Mouse (Mus musculus): ENCODE measurements around the gene Gse1.

The Gse1 gene

DNA sequence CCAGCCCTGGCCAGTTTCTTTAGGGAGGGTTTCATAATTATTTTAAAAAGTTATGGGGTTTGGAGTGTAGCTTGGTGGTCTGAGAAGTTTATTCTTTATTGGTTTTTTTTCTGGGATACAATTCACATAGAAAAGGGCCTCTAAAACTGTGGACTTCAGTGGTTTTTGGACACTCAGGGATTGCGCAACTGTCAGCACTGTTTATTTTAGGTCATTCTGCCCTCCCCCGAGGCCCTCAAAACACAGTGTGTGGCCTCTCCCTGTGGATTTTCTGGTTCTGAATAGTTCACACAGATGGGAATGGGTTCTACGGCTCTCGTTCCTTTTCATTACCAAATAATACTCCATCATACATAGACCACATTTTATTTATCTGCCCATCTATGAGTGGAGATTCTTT lies 15.0 kb downstream of the Gse1 start:
- no peak for DNase-seq (ENCODE audit: low spot score)

- no peak for DNase-seq (ENCODE audit: low spot score)
Measured at GRCm38 (mm10) chr8:120243916-120244451, 15.7 kb downstream of the Gse1 start.

DNA sequence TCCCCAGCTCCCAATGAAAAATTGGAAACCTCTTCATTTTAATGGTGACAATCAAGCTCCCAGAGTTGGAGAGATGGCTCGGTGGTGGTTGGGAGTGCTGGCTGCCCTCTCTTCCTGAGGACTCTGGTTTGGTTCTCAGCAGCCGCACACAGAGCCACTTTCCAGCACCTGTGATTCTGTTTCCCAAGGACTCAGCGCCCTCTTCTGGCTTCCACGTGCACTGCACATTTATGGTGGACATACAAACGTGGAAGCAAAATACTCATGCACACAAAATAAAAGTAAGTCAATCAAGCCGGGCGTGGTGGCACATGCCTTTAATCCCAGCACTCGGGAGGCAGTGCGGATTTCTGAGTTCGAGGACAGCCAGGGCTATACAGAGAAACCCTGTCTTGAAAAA lies 16.3 kb downstream of the Gse1 start:
- DNase-seq (ENCODE audit: low spot score), result no peak

DNA sequence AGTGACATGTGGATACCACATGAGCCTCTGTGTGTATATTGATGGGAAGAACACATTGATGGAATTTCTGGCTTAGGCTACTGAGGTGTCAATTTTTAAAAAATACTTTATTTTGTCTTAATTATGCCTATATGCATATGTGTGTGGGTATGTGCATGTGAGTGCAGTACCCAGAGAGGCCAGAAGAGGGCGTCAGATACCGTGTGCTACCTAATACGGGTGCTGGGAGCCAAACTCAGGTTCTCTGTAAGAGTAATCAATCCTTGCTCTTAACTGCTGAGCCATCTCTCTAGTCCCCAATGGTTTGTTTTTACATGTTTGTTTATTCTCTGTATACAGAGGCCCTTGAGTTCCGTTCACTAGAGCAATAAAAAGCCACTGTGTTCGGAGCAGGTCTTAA lies 19.4 kb downstream of the Gse1 start:
- no peak for DNase-seq (ENCODE audit: low spot score)

DNA sequence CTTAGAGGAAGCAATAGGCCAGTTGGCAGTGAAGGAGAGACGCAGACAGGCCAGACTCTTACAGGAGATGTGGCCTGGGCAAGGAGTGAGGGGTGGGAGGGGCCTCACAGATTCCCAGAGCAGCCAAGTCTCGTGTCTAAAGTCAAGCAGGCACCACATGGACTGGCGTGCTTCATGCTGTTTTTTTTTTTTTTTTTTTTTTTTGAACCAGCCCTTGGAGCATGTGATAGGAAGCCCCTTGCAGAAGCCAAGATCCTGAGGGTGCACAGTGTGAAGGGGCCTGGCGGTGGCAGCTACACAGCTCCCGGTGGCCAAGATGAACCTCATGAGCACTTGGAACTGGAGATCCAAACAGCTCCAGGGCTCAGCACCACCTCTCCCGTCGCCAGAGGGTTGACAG lies 19.8 kb downstream of the Gse1 start:
- DNase-seq (ENCODE audit: low spot score), result no peak

GRCm38 (mm10) chr8:120248451-120248850 lies 20.2 kb downstream of the Gse1 start:
- no peak for DNase-seq (ENCODE audit: low spot score)

- no peak for DNase-seq (ENCODE audit: low spot score)
Measured at GRCm38 (mm10) chr8:120249800-120250336, 21.6 kb downstream of the Gse1 start.

DNA sequence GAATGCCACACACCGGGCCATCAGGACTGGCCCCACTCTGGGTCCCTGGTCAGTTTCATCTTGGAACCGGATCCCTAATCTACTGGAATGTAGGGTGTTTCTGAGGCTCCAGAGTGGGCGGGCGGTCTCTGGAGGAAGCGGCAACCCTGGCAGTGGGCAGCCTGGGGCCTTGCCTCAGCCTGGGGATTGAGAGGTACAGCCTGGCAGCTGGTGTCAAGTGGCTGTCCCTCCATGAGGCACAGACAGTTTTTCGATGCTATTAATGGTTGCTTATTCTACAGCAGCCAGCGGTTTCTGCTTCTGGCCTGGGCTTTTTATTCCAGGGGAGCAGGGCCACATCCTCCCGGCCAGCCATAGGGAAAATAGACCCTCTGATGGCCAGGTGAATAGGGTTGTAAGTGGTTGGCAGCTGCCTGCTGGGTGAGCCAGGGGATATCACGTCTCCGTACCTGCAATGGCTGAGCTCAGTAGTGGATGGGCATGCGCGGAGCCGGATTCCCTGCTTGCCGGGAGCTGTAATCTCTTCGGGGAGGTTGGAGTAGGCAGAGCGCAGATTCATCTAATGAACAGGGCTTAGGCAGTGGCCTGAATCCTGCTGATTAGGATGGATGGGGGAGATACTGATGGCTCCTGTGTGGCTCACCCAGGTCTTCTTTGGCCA lies 22.6 kb downstream of the Gse1 start:
- no peak for DNase-seq (ENCODE audit: low spot score)

DNA sequence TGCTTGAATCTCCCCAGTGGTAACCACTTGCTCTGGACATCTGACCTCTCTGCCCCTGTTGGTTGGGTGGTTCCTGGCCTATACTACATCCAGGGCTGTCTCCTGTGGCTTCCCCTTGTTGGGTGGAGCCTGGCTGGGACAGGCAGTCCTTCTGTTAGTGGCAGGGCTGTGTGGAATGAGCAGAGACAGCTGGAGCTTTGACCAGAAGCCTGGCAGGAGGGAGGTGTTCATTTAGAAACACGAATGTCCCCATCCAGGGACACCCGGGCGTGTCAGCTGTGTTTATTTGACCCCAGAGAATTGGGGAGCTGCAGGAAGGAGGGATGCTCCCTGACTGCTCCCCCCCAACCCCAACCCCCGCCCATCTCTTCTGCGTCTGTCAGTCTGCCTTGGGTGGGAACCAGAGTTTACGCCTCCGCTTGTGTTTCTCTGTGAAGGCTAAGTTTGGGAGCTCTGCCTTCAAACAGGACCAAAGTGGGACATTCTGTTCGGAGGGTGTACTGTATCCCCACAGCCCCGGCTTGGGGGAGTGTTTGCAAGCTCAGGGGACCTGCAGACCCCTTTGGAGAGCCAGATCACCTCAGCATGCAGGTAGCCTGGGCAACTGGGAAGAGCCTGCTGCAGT lies 23.3 kb downstream of the Gse1 start:
- no peak for DNase-seq (ENCODE audit: low spot score)

- DNase-seq (ENCODE audit: low spot score), result no peak
Measured at GRCm38 (mm10) chr8:120253626-120254025, 25.4 kb downstream of the Gse1 start.

GRCm38 (mm10) chr8:120255406-120255987 lies 27.2 kb downstream of the Gse1 start:
- no peak for DNase-seq (ENCODE audit: low spot score)

DNA sequence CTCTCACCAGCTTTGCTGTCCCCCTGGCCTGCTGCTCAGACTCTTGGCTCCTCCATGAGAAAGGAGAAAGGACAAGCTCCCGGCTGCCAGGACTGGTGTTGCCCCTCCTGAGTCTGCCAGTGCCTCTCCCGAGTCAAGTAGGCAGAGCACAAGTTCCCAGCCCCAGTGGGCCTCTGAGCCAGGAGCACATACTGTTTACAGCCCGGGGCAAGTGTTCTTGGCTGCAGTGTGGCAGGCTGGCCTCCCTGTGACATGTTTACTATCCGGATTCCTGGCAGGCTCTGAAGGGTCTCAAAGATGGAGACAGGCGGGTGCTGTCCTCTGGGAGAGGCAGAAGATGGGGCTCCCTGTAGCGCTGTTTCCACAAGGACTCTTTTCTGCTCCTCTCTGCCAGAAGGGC lies 28.7 kb downstream of the Gse1 start:
- DNase-seq (ENCODE audit: low spot score), result no peak

DNA sequence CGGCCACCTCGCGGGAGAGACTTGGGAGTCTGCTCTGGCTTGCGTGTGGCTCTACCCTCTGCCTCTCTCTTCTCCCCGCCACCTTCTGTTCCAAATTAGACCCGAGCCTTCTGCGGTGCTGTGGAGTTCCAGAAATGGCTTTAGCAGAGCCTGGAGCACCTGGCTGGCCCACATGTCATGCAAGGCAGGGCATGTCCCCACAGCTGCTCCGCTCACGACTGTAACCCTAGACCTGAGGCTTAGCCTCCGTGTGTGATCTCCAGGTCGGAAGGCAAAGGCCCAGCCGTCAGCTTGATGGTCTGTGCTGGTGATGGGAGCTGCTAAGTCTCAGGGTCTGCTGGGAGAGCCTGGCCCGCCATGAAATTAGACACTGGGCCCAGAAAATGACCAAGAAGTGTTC lies 30.9 kb downstream of the Gse1 start:
- DNase-seq (ENCODE audit: low spot score), result no peak

DNA sequence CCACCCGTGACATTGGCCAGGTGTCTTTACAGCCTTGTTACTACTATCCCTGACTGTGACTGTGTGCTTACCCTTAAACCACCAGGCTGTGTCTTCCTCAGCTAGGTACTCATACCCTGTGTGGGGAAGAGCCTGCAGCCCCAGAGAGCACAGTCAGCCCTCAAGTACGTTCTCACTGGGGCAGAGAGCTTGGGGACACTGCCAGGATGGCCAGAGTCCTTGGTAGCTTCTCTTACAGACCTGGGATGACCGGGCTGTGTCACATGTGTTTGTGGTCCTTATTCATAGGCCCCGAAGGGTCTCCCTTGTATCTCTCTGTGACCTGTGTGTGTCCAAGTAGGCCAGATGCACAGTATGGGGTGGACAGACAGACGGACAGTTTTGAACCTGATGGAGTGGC lies 32.4 kb downstream of the Gse1 start:
- DNase-seq (ENCODE audit: low spot score), result no peak

DNA sequence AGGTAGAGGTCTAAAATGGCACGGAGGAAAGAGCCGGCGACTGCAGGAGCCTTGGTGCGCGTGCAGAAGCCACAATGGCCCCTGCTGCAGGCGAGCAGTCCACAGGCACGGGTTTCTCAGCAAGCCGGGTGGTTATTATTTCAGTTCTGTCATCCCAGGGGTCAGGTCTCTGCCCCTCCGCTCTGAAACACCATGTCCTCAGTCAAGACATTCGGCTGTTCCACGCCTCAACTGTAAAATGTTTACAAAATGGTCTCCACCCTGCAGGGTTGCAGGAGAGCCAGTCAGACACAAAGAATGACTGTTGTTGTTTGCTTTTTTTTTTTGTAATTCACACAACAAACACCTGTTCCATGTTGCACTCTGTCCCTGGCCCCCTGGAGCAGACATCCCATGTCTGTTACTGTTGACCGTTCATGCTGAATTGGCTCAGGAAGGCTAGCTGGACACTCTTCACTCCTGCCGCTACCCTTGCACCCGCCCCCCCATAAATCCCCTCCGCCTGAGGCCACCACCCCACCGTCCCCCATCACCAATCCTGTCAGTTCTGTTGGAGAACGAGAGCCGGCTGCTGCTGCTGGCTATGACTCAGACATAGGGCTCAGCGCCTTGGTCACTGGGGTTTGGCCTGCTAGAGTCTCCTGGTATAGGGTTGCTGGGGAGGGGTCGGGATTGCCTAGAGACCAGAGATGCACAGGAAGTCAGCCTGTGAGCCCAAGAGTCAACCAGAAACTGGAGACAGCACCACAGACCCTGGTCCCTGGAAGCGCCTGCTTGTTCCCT lies 33.3 kb downstream of the Gse1 start:
- DNase-seq (ENCODE audit: low spot score), result no peak

DNA sequence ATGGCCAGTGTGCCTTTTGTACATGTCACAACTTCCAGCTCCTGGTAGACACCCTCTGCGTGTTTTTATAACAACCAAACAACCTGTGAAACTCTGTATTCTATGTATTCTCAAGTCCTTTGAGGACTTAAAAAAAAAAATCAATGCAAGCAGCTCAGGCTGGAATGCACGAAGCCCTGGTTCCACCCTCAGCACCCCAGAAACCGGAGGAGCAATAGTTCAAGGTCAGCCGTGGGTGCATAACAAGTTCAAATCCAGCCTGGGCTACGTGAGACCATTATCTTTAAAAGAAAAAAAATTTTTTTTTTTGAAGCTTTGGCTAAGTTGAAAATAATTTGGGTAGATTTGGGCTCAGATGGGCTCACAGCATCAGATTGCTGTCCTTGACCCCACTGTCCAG lies 35.6 kb downstream of the Gse1 start:
- DNase-seq (ENCODE audit: low spot score), result no peak

DNA sequence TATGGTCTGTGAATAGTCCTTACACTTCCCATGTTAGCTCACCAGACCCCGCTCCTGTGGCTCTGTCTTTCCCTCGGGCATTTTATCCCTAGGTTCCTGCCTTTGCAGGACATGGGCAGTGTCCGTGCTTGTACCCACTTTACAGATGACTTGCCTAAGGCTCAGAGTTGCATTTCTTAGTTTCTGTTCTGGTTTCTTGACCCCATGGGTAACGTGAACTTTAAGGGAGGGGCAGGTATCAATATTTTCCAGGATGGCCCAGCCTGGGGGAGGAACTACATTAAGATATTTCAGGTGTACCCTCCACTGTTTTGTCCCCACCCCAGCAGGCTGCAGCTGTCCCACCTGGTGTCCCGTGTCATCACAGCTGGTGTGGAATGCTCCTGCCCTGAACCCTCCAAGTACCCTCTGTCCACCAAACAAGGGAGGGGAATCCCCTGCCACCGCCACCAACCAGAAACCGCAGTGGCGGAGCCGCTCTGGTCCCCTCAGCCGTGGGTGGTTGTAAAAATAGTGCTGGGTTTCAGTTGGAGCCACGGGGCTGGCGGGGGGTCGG lies 36.2 kb downstream of the Gse1 start:
- no peak for DNase-seq (ENCODE audit: low spot score)

- peak; percentile 59 for DNase-seq (ENCODE audit: low spot score)
Measured at GRCm38 (mm10) chr8:120264944-120265453, 36.7 kb downstream of the Gse1 start.

- peak; percentile 57 for DNase-seq (ENCODE audit: low spot score)
Measured at GRCm38 (mm10) chr8:120265471-120265870, 37.2 kb downstream of the Gse1 start.

- DNase-seq (ENCODE audit: low spot score), result no peak
Measured at GRCm38 (mm10) chr8:120268541-120268980, 40.3 kb downstream of the Gse1 start.

DNA sequence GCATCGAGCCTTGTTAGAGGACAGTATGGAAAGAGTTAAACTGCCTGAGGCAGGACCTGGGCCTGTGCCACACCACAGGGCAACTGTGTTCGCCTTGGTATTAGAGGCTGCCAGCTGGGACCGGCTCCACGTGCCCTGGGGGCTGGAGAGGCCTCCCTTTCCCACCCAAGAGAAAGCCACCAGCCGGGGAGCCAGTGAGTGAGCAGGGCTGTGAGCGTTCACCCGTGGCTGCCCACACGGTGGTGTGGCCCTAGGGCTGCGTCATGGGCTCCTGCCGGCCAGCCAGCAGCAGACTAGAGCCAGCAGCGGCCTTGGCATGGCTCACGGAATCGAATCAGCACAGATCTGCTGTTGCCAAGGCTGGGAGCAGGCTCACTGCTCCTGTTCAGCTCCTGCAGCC lies 42.2 kb downstream of the Gse1 start:
- no peak for DNase-seq (ENCODE audit: low spot score)

GRCm38 (mm10) chr8:120273430-120273829 lies 45.2 kb downstream of the Gse1 start:
- DNase-seq (ENCODE audit: low spot score), result no peak
